Mouse (Mus musculus) B cell, adult (primary cell): ENCODE results near the gene Mypn. TPM values are rescaled to one million over a fixed set of nuclear protein-coding genes. Genes with fewer than 3 reads are reported as not detected.

ENCODE experiments used
- total RNA-seq: library from RNA; stranded (reverse); gene quantifications from 4 replicates; pipeline ENCODE4 v1.2.4, GENCODE M21; 2023; ENCODE audit not compliant: inconsistent age

Gene Mypn
- not detected in 4 replicates for total RNA-seq

DNA sequence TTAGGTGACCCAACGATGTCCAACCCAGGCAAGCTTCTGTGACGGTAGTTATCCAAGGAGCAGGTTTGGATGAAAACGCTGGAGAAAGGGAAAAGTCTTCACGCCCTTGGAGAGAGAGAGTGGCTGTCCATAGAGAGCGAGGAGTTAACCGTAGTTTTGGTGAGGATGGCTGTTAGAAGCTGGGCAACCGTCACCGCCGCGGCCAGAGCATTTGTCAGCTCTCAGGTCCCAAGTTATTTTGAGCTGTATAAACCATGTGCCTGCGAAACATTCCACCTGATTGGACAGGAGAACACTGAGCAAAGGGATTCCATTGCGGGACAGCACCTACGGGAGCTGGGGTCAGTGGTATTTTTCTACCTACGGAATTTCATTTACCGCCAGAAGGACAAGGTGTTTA, at the start of gene Mypn:
Mypn (minus strand) TSS at position 225 of the 400 bp plus-strand sequence.

DNA sequence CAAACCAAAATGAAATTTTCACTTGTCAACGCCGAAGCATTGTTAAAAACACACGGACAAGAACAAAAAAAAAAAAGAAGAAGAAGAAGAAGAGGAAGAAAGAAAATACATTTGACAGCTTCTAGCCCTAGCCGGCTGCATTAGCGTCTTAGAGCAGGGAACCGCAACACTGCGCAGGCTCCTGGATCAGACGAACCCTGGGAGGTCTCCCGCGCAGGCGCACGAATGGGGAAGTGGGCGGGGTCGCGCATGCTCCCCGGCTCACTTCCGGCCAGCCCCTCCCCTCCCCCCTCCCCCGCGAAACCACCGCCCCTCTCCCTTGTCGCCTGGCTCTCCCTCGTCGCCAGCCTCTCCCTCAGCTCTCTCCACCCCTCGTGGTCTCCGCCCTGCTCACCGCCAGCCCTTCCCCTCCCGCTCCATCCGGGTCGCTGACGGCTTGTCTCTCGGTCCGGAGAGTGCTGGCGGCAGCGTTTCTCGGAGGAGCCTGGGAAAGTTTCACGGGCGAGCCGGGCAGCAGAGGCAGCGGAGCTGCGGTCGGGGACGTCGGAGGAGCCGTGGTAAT, 39.8 kb upstream of the Mypn start, which contains the start of gene Herc4:
Herc4 (plus strand) TSS at position 318 of the 562 bp plus-strand sequence.

GRCm38 (mm10) chr10:63099521-63099920, 104.2 kb downstream of the Mypn start, which contains the start of gene Atoh7:
Atoh7 (plus strand) TSS chr10:63099651.

Other genes with a start within 250 kb of the Mypn start
- gene Rufy2, start 223.7 kb downstream of the Mypn start, total RNA-seq: 27.5 to 41.1 TPM (median 34.5 TPM) in 4 replicates
- 93.8 to 104 TPM (median 103 TPM) in 4 replicates for gene Hnrnph3, start 179.7 kb downstream of the Mypn start, total RNA-seq
- 0.75 to 3.3 TPM (median 1.3 TPM) in 4 replicates for gene Pbld2, start 179.6 kb downstream of the Mypn start, total RNA-seq
- 0.22 to 0.55 TPM in 2 of 4 replicates, not detected in the others for gene Pbld1, start 143.8 kb downstream of the Mypn start, total RNA-seq
- not detected in 4 replicates for gene Atoh7, start 104.3 kb downstream of the Mypn start, total RNA-seq
- 246 to 271 TPM (median 257 TPM) in 4 replicates for gene Herc4, start 39.9 kb upstream of the Mypn start, total RNA-seq
- gene Sirt1, start 177.8 kb upstream of the Mypn start, total RNA-seq: 57.9 to 67.9 TPM (median 60.5 TPM) in 4 replicates
- 1.9 to 5.7 TPM (median 3.3 TPM) in 4 replicates for gene Dnajc12, start 178.5 kb upstream of the Mypn start, total RNA-seq
- gene Gm7075, start 217.8 kb upstream of the Mypn start, total RNA-seq: not detected in 4 replicates
- not detected in 4 replicates for gene Ctnna3, start 226.1 kb upstream of the Mypn start, total RNA-seq